Mouse (Mus musculus) myocyte (in vitro differentiated cells): Measurements from ENCODE around the gene Zan. TPM values are rescaled to one million over a fixed set of nuclear protein-coding genes. Genes with fewer than 3 reads are reported as not detected.

ENCODE experiments used
- H3K27me3 ChIP-seq: one replicate; pipeline ENCODE4 v1.6.1; 2011; ENCODE audit not compliant: control insufficient read depth, insufficient read depth, insufficient read length
- H3K36me3 ChIP-seq: one replicate; pipeline ENCODE4 v1.6.1; 2011; ENCODE audit not compliant: control insufficient read depth, insufficient read depth
- H3K4me2 ChIP-seq: one replicate; pipeline ENCODE4 v1.6.1; 2011; ENCODE audit warnings: low read depth, control low read depth
- H3K4me3 ChIP-seq: one replicate; pipeline ENCODE4 v1.5.1; 2011; ENCODE audit warnings: mild to moderate bottlenecking, control low read depth, moderate library complexity
- H3K79me2 ChIP-seq: one replicate; pipeline ENCODE4 v1.6.1; 2011; ENCODE audit not compliant: control insufficient read depth, insufficient read depth
- H3ac ChIP-seq: one replicate; pipeline ENCODE4 v1.6.1; 2011; ENCODE audit not compliant: control insufficient read depth, insufficient read length
- CEBPB ChIP-seq: IDR thresholded peaks from 2 replicates; pipeline ENCODE4 v1.6.1; 2011; ENCODE audit warnings: mild to moderate bottlenecking, moderate library complexity; ENCODE audit not compliant: poor library complexity, insufficient read depth, severe bottlenecking
- E2F4 ChIP-seq: IDR thresholded peaks from one replicate; pipeline ENCODE4 v1.6.1; 2011; ENCODE audit warnings: mild to moderate bottlenecking, control low read depth, moderate library complexity; ENCODE audit not compliant: insufficient read depth
- MAX ChIP-seq: IDR thresholded peaks from one replicate; pipeline ENCODE4 v1.6.1; 2011; ENCODE audit warnings: low read depth, mild to moderate bottlenecking, control low read depth
- MYOD1 ChIP-seq, 3 experiments: IDR thresholded peaks; one replicate each; pipeline ENCODE4 v1.6.1; 2011; ENCODE audit warnings: control low read depth in 2 of 3, low read depth in 2 of 3, mild to moderate bottlenecking in 2 of 3, moderate library complexity in 1 of 3; ENCODE audit not compliant: insufficient read length in 2 of 3, control insufficient read depth in 1 of 3
- MYOG ChIP-seq, 3 experiments: IDR thresholded peaks; one replicate each; pipeline ENCODE4 v1.6.1; 2011; ENCODE audit warnings: control low read depth in 2 of 3, low read depth in 2 of 3, mild to moderate bottlenecking in 2 of 3; ENCODE audit not compliant: insufficient read length in 2 of 3, control insufficient read depth in 1 of 3, insufficient read depth in 1 of 3
- POLR2A ChIP-seq: IDR thresholded peaks from one replicate; pipeline ENCODE4 v1.6.1; 2011; ENCODE audit warnings: low read depth, mild to moderate bottlenecking, control low read depth, moderate library complexity; ENCODE audit not compliant: insufficient read length
- POLR2AphosphoS2 ChIP-seq: IDR thresholded peaks from one replicate; pipeline ENCODE4 v1.6.1; 2011; ENCODE audit warnings: low read depth, control low read depth; ENCODE audit not compliant: insufficient read length
- REST ChIP-seq: IDR thresholded peaks from one replicate; pipeline ENCODE4 v1.6.1; 2011; ENCODE audit warnings: mild to moderate bottlenecking, control low read depth, moderate library complexity; ENCODE audit not compliant: insufficient read depth, insufficient read length
- SRF ChIP-seq: IDR thresholded peaks from one replicate; pipeline ENCODE4 v1.6.1; 2011; ENCODE audit warnings: low read depth; ENCODE audit not compliant: control insufficient read depth, insufficient read length
- TCF12 ChIP-seq: IDR thresholded peaks from one replicate; pipeline ENCODE4 v1.6.1; 2011; ENCODE audit warnings: mild to moderate bottlenecking, control low read depth; ENCODE audit not compliant: poor library complexity, insufficient read depth, severe bottlenecking
- TCF3 ChIP-seq: IDR thresholded peaks from one replicate; pipeline ENCODE4 v1.6.1; 2011; ENCODE audit warnings: low read depth, control low read depth; ENCODE audit not compliant: insufficient read length
- USF1 ChIP-seq: IDR thresholded peaks from one replicate; pipeline ENCODE4 v1.6.1; 2011; ENCODE audit warnings: low read depth, mild to moderate bottlenecking, control low read depth, moderate library complexity
- polyA plus RNA-seq: library from polyadenylated mRNA; unstranded; fragments of >200 nt; fragmentation: generic; extraction: Trizol; gene quantifications from one replicate; pipeline ENCODE4 v1.2.1, GENCODE M21; 2012; ENCODE audit warnings: missing spikeins

Zan gene
- polyA plus RNA-seq, 1 experiment = 0.01 TPM

- H3K27me3 ChIP-seq = peaks cover 13% of the 10 kb centered on the region
- H3K79me2 ChIP-seq = no peaks in the 10 kb centered on the region
- no peak overlapping the region for H3K4me2 ChIP-seq
- no peak overlapping the region for H3ac ChIP-seq
- no peak for TF ChIP-seq SRF
- TF ChIP-seq TCF3 = no peak
- TF ChIP-seq MYOD1 (IDR thresholded peaks at IDR 0.05; ENCODE audit: control insufficient read depth in 1 of 3, insufficient read length in 2 of 3, low read depth in 2 of 3) = no peak
- no peak for TF ChIP-seq POLR2A
- TF ChIP-seq E2F4 = no peak
- no peak for TF ChIP-seq REST
- TF ChIP-seq CEBPB = no peak
- TF ChIP-seq MAX = no peak
- TF ChIP-seq POLR2AphosphoS2 = no peak
- TF ChIP-seq TCF12 = no peak
- TF ChIP-seq MYOG (IDR thresholded peaks at IDR 0.05; ENCODE audit: control insufficient read depth in 1 of 3, insufficient read depth in 1 of 3, insufficient read length in 2 of 3, low read depth in 2 of 3) = no peak
- TF ChIP-seq USF1 = no peak
- H3K4me3 ChIP-seq = no peak overlapping the region
- no peaks in the 10 kb centered on the region for H3K36me3 ChIP-seq
Measured at GRCm38 (mm10) chr5:137425648-137426047, 51.2 kb downstream of the Zan start.

GRCm38 (mm10) chr5:137419841-137420240 lies 57.0 kb downstream of the Zan start:
- H3K27me3 ChIP-seq = peaks cover 19% of the 10 kb centered on the region
- H3K4me3 ChIP-seq = no peak overlapping the region
- no peak overlapping the region for H3K4me2 ChIP-seq
- H3K79me2 ChIP-seq = no peaks in the 10 kb centered on the region
- H3K36me3 ChIP-seq = no peaks in the 10 kb centered on the region
- no peak overlapping the region for H3ac ChIP-seq
- no peak for TF ChIP-seq SRF
- no peak for TF ChIP-seq USF1
- TF ChIP-seq POLR2A = no peak
- TF ChIP-seq REST = no peak
- TF ChIP-seq MYOG (IDR thresholded peaks at IDR 0.05; ENCODE audit: control insufficient read depth in 1 of 3, insufficient read depth in 1 of 3, insufficient read length in 2 of 3, low read depth in 2 of 3) = no peak

GRCm38 (mm10) chr5:137419105-137419504 lies 57.8 kb downstream of the Zan start:
- H3K4me3 ChIP-seq = no peak overlapping the region
- H3K4me2 ChIP-seq = no peak overlapping the region
- no peaks in the 10 kb centered on the region for H3K36me3 ChIP-seq
- H3K27me3 ChIP-seq = peaks cover 19% of the 10 kb centered on the region
- TF ChIP-seq MAX (no peak), TCF3 (no peak), SRF (no peak), REST (no peak), MYOG (IDR thresholded peaks at IDR 0.05; ENCODE audit: control insufficient read depth in 1 of 3, insufficient read depth in 1 of 3, insufficient read length in 2 of 3, low read depth in 2 of 3) (no peak)
- no peak overlapping the region for H3ac ChIP-seq
- H3K79me2 ChIP-seq = no peaks in the 10 kb centered on the region

GRCm38 (mm10) chr5:137414253-137414652 lies 62.6 kb downstream of the Zan start:
- no peak overlapping the region for H3ac ChIP-seq

GRCm38 (mm10) chr5:137411235-137411634 lies 65.6 kb downstream of the Zan start:
- Histone ChIP-seq H3K4me2 (no peak overlapping the region), H3K4me3 (no peak overlapping the region), H3ac (no peak overlapping the region), H3K79me2 (no peaks in the 10 kb centered on the region), H3K27me3 (peaks cover 42% of the 10 kb centered on the region), H3K36me3 (no peaks in the 10 kb centered on the region)
- no peak for TF ChIP-seq SRF

More at GRCm38 (mm10) chr5:137414253-137414652, 62.6 kb downstream of the Zan start:
- no peak overlapping the region for H3K4me3 ChIP-seq
- TF ChIP-seq USF1 (no peak), TCF12 (no peak), REST (no peak)
- H3K27me3 ChIP-seq = peaks cover 26% of the 10 kb centered on the region
- H3K36me3 ChIP-seq = no peaks in the 10 kb centered on the region
- no peak overlapping the region for H3K4me2 ChIP-seq
- no peaks in the 10 kb centered on the region for H3K79me2 ChIP-seq

- Histone ChIP-seq H3K4me2 (no peak overlapping the region), H3K36me3 (no peaks in the 10 kb centered on the region), H3ac (no peak overlapping the region), H3K79me2 (no peaks in the 10 kb centered on the region), H3K4me3 (no peak overlapping the region), H3K27me3 (peaks cover 48% of the 10 kb centered on the region)
- TF ChIP-seq MYOG (IDR thresholded peaks at IDR 0.05; ENCODE audit: control insufficient read depth in 1 of 3, insufficient read depth in 1 of 3, insufficient read length in 2 of 3, low read depth in 2 of 3) (no peak), MAX (no peak), TCF12 (no peak), USF1 (no peak), REST (no peak), E2F4 (no peak), POLR2AphosphoS2 (no peak), POLR2A (no peak), MYOD1 (IDR thresholded peaks at IDR 0.05; ENCODE audit: control insufficient read depth in 1 of 3, insufficient read length in 2 of 3, low read depth in 2 of 3) (no peak), CEBPB (no peak), TCF3 (no peak), SRF (no peak)
Measured at GRCm38 (mm10) chr5:137410549-137410948, 66.3 kb downstream of the Zan start.
